Mouse (Mus musculus) ES-Bruce4 (cell line): ENCODE results near the gene Unc50. TPM values are rescaled to one million over a fixed set of nuclear protein-coding genes. Genes with fewer than 3 reads are reported as not detected.

Experiments used
- H3K27ac ChIP-seq: 2 replicates; pipeline ENCODE4 v1.5.1; 2012; ENCODE audit warnings: low read length, inconsistent platforms; ENCODE audit not compliant: insufficient read depth
- H3K27me3 ChIP-seq: 2 replicates; pipeline ENCODE4 v1.6.1; 2012; ENCODE audit warnings: mild to moderate bottlenecking, low read length, inconsistent platforms; ENCODE audit not compliant: control insufficient read depth, poor library complexity, insufficient read depth, severe bottlenecking
- H3K36me3 ChIP-seq: 2 replicates; pipeline ENCODE4 v1.6.1; 2012; ENCODE audit warnings: inconsistent platforms, mild to moderate bottlenecking, low read length, moderate library complexity; ENCODE audit not compliant: control insufficient read depth, poor library complexity, insufficient read depth, severe bottlenecking
- H3K4me1 ChIP-seq: one replicate; pipeline ENCODE4 v1.8.1; 2011; ENCODE audit warnings: low read length; ENCODE audit not compliant: control insufficient read depth, insufficient read depth
- H3K4me3 ChIP-seq: 2 replicates; pipeline ENCODE4 v1.5.1; 2011; ENCODE audit warnings: low read depth, mild to moderate bottlenecking, low read length
- H3K9ac ChIP-seq: 2 replicates; pipeline ENCODE4 v1.6.1; 2012; ENCODE audit warnings: low read depth, mild to moderate bottlenecking, inconsistent platforms; ENCODE audit not compliant: poor library complexity, severe bottlenecking
- H3K9me3 ChIP-seq: replicated peaks from 2 replicates; pipeline ENCODE4 v1.6.1; 2012; ENCODE audit warnings: mild to moderate bottlenecking, low read length, inconsistent platforms; ENCODE audit not compliant: control insufficient read depth, poor library complexity, insufficient read depth, severe bottlenecking
- CTCF ChIP-seq: IDR thresholded peaks from one replicate; pipeline ENCODE4 v1.8.1; 2011; ENCODE audit warnings: low read depth, low read length
- EP300 ChIP-seq: IDR thresholded peaks from 2 replicates; pipeline ENCODE4 v1.6.1; 2011; ENCODE audit warnings: low read depth, low read length; ENCODE audit not compliant: insufficient read depth
- POLR2A ChIP-seq: IDR thresholded peaks from one replicate; pipeline ENCODE4 v1.8.1; 2011; ENCODE audit warnings: low read length; ENCODE audit not compliant: insufficient read depth
- polyA plus RNA-seq: library from polyadenylated mRNA; stranded (reverse); fragments of >200 nt; gene quantifications from 2 replicates; pipeline ENCODE4 v1.2.4, GENCODE M21; 2011; ENCODE audit warnings: low read depth; ENCODE audit not compliant: missing spikeins, insufficient read depth, insufficient read length

Unc50 gene
- polyA plus RNA-seq, 1 experiment: 41.1 TPM

GRCm38 (mm10) chr1:37486994-37487393 is 57.1 kb downstream of the Unc50 start:
- Histone ChIP-seq H3K27ac (no peak overlapping the region), H3K9ac (no peak overlapping the region), H3K9me3 (no peaks in the 10 kb centered on the region), H3K27me3 (no peaks in the 10 kb centered on the region), H3K4me3 (no peak overlapping the region), H3K4me1 (no peaks in the 10 kb centered on the region), H3K36me3 (no peaks in the 10 kb centered on the region)
- no peak for TF ChIP-seq CTCF
- TF ChIP-seq POLR2A: no peak
- TF ChIP-seq EP300: no peak

DNA sequence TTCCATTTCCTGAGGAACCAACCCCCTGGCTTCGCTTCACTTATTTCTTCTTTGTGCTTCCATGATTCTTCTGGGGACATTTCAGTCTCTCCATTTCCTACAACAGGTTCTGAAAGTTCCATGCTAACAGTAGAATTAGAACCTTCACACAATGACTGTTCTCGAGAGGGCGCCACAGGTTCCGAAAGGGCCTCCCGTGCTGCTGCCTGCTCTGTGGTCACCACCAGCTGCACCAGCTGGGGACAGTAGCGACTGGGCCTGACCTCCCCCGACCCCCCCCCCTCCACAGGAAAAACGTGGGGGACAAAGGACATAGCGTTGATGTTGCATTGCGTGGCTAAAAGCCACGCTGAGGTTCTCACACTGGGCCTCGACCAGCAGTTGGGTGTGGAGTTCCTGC is 58.6 kb downstream of the Unc50 start:
- no peaks in the 10 kb centered on the region for H3K9me3 ChIP-seq
- H3K4me1 ChIP-seq: no peaks in the 10 kb centered on the region
- H3K36me3 ChIP-seq: no peaks in the 10 kb centered on the region
- no peak for TF ChIP-seq POLR2A
- no peak for TF ChIP-seq CTCF
- no peak for TF ChIP-seq EP300
- H3K4me3 ChIP-seq: no peak overlapping the region
- H3K9ac ChIP-seq: no peak overlapping the region
- no peaks in the 10 kb centered on the region for H3K27me3 ChIP-seq
- H3K27ac ChIP-seq: no peak overlapping the region

Other genes starting within 250 kb of the Unc50 start
- 1.6 and 1.8 TPM in 2 replicates for gene Cnga3, start 215.7 kb upstream of the Unc50 start, polyA plus RNA-seq
- gene Inpp4a, start 130.3 kb upstream of the Unc50 start, polyA plus RNA-seq: 8.8 and 9.3 TPM in 2 replicates
- 55.3 and 55.4 TPM in 2 replicates for gene Coa5, start within 50 bp of the Unc50 start, polyA plus RNA-seq
- gene Mgat4a, start 110.9 kb downstream of the Unc50 start, polyA plus RNA-seq: 6.4 and 9.2 TPM in 2 replicates